Mouse (Mus musculus) MEL (cell line): ENCODE data around the gene Chrna1.

Experiments
- CTCF ChIP-seq, 3 experiments: IDR thresholded peaks in 2 of 3; conservative IDR thresholded peaks in 1 of 3; 2 replicates each; pipeline ENCODE4 v1.5.1; 2011 to 2012; ENCODE audit warnings: low read length in 3 of 3, low read depth in 2 of 3, mild to moderate bottlenecking in 2 of 3, improper control_type of control experiment in 1 of 3, inconsistent platforms in 1 of 3, mixed read lengths in 1 of 3, moderate library complexity in 1 of 3; ENCODE audit not compliant: control insufficient read depth in 1 of 3, insufficient read depth in 1 of 3, poor library complexity in 1 of 3, severe bottlenecking in 1 of 3
- EP300 ChIP-seq, 2 experiments: IDR thresholded peaks; 2 replicates each; pipeline ENCODE4 v1.6.1; 2011; ENCODE audit warnings: improper control_type of control experiment in 2 of 2, low read length in 2 of 2, low read depth in 1 of 2, mild to moderate bottlenecking in 1 of 2
- GATA1 ChIP-seq: IDR thresholded peaks from 2 replicates; pipeline ENCODE4 v1.6.1; 2011; ENCODE audit warnings: low read depth, low read length, improper control_type of control experiment
- HCFC1 ChIP-seq: IDR thresholded peaks from 2 replicates; pipeline ENCODE4 v1.6.1; 2012; ENCODE audit warnings: low read depth, mild to moderate bottlenecking, inconsistent platforms, low read length, improper control_type of control experiment, moderate library complexity
- KAT2A ChIP-seq: conservative IDR thresholded peaks from 2 replicates; pipeline ENCODE4 v1.6.1; 2012; ENCODE audit warnings: low read depth, low read length, improper control_type of control experiment, inconsistent platforms
- MAX ChIP-seq: IDR thresholded peaks from 2 replicates; pipeline ENCODE4 v1.6.1; 2011; ENCODE audit warnings: low read length, improper control_type of control experiment
- MXI1 ChIP-seq: IDR thresholded peaks from 2 replicates; pipeline ENCODE4 v1.6.1; 2011; ENCODE audit warnings: mild to moderate bottlenecking, low read depth, low read length, improper control_type of control experiment
- POLR2A ChIP-seq, 2 experiments: IDR thresholded peaks; 2 replicates each; pipeline ENCODE4 v1.6.1; 2011 to 2012; ENCODE audit warnings: low read length in 2 of 2, mild to moderate bottlenecking in 2 of 2, control low read depth in 1 of 2, improper control_type of control experiment in 1 of 2, low read depth in 1 of 2, moderate library complexity in 1 of 2; ENCODE audit not compliant: control insufficient read depth in 1 of 2, insufficient read depth in 1 of 2, poor library complexity in 1 of 2
- POLR2AphosphoS2 ChIP-seq: IDR thresholded peaks from 2 replicates; pipeline ENCODE4 v1.6.1; 2011; ENCODE audit warnings: low read length, improper control_type of control experiment
- RCOR1 ChIP-seq: IDR thresholded peaks from 2 replicates; pipeline ENCODE4 v1.6.1; 2012; ENCODE audit warnings: low read depth, mild to moderate bottlenecking, inconsistent platforms, low read length, improper control_type of control experiment
- SMC3 ChIP-seq: IDR thresholded peaks from 2 replicates; pipeline ENCODE4 v1.6.1; 2011; ENCODE audit warnings: low read depth, low read length, improper control_type of control experiment
- ZC3H11A ChIP-seq: IDR thresholded peaks from 2 replicates; pipeline ENCODE4 v1.6.1; 2012; ENCODE audit warnings: low read depth, mild to moderate bottlenecking, inconsistent platforms, low read length, improper control_type of control experiment
- ZKSCAN1 ChIP-seq: IDR thresholded peaks from 2 replicates; pipeline ENCODE4 v1.6.1; 2012; ENCODE audit warnings: low read depth, mild to moderate bottlenecking, inconsistent platforms, low read length, improper control_type of control experiment, moderate library complexity
- ZNF384 ChIP-seq: IDR thresholded peaks from 2 replicates; pipeline ENCODE4 v1.6.1; 2012; ENCODE audit warnings: low read depth, mild to moderate bottlenecking, inconsistent platforms, low read length, improper control_type of control experiment

DNA sequence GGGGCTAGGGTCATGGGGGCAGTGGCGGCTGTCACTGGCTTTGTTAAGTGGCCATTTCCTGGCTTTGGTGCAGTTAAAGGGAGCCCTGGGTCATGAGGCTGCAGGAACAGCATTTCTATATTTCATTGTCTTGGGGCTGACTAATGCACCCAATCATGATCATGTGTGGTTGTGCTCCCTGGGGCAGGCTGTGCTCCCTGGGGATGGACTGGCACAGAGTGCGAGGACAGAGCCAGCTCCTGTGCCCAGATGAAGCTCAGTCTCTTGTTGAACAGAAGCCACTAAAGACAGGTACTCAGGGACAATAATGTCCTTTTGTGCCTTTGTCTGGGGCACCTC, 12.9 kb upstream of the Chrna1 start:
- TF ChIP-seq CTCF (IDR thresholded peaks at IDR 0.05 in 2 of 3, conservative IDR thresholded peaks at IDR 0.05 in 1 of 3; ENCODE audit: control insufficient read depth in 1 of 3, insufficient read depth in 1 of 3, low read depth in 2 of 3, low read length in 3 of 3, poor library complexity in 1 of 3, severe bottlenecking in 1 of 3): no peak
- no peak for TF ChIP-seq ZKSCAN1
- no peak for TF ChIP-seq MAX
- no peak for TF ChIP-seq POLR2A (IDR thresholded peaks at IDR 0.05; ENCODE audit: control insufficient read depth in 1 of 2, insufficient read depth in 1 of 2, low read depth in 1 of 2, low read length in 2 of 2, poor library complexity in 1 of 2)
- TF ChIP-seq EP300 (IDR thresholded peaks at IDR 0.05; ENCODE audit: low read depth in 1 of 2, low read length in 2 of 2): no peak
- no peak for TF ChIP-seq GATA1
- TF ChIP-seq HCFC1: no peak
- no peak for TF ChIP-seq RCOR1
- no peak for TF ChIP-seq ZNF384
- TF ChIP-seq SMC3: no peak
- TF ChIP-seq POLR2AphosphoS2: no peak
- no peak for TF ChIP-seq MXI1
- TF ChIP-seq KAT2A: no peak
- TF ChIP-seq ZC3H11A: no peak
